Mouse (Mus musculus): ENCODE measurements at regions not wholly inside any gene's neighbourhood (a gene's known extent, or its start where the extent isn't known, plus 50 kb on each side); places are given as distances from the start of the nearest gene placed in this dataset.
A peak's percentile ranks its signal among the peaks of the same experiment; 100 is the strongest.
"Not testable (repeated sequence)": the region's sequence is repeated elsewhere in the genome, so short reads cannot be mapped to it uniquely, and the experiment has no call there.

DNA sequence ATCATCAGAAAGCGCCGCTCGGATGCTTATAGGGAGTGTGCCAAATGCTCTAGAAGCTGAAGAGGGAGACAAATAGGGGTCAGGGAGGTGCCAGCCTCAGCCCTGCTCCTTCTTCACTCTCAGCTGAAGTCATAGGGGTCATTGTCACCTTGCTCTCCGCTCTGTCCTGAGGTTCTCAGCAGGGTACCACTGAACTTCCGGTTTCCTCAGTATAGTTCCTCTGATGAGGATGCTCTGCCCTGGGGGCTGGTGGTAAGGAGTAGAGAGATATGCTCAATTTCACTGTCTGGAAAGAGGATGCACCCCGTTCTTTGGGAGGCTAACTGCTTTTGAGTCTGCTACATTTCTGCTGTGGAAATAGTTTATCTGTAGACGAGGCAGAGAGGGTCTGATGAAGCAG lies 211.4 kb downstream of the Zfp619 start:
- no peak overlapping the region for H3K4me3 ChIP-seq (ENCODE audit: insufficient read depth in 1 of 2, low read depth in 1 of 2, low read length in 2 of 2, poor library complexity in 1 of 2, severe bottlenecking in 1 of 2)
- no peaks in the 10 kb centered on the region for H3K9me3 ChIP-seq (ENCODE audit: control insufficient read depth, insufficient read depth, low read depth, low read length)
- in situ Hi-C loops (cut with MboI; ENCODE audit: low sequenced_read_pairs in 2 of 2, unreplicated experiment in 2 of 2) = no loop called here
- no peaks in the 10 kb centered on the region for H3K4me1 ChIP-seq (ENCODE audit: control insufficient read depth in 2 of 2, insufficient read depth in 2 of 2, low read length in 2 of 2, poor library complexity in 1 of 2)
- TF ChIP-seq HCFC1 (IDR thresholded peaks at IDR 0.05; ENCODE audit: borderline replicate concordance, insufficient read depth, low read length) (no peak), CHD2 (IDR thresholded peaks at IDR 0.05; ENCODE audit: low read depth, low read length) (no peak), ZNF384 (IDR thresholded peaks at IDR 0.05; ENCODE audit: low read depth, low read length) (no peak), MAFK (IDR thresholded peaks at IDR 0.05; ENCODE audit: insufficient read depth, low read depth, low read length) (no peak)
- H3K27ac ChIP-seq (ENCODE audit: insufficient read depth, low read depth, low read length, poor library complexity, severe bottlenecking) = no peak overlapping the region
- no peaks in the 10 kb centered on the region for H3K36me3 ChIP-seq (ENCODE audit: control insufficient read depth, insufficient read depth, low read length, poor library complexity, severe bottlenecking)
- DNase-seq (ENCODE audit: low read depth, low spot score) = no peak
- no peak overlapping the region for H3K9ac ChIP-seq (ENCODE audit: insufficient read depth, low read depth, low read length, poor library complexity, severe bottlenecking)

- no peak overlapping the region for H3K27ac ChIP-seq (ENCODE audit: insufficient read depth, low read depth, low read length, poor library complexity, severe bottlenecking)
- no peaks in the 10 kb centered on the region for H3K9me3 ChIP-seq (ENCODE audit: control insufficient read depth, insufficient read depth, low read depth, low read length)
- in situ Hi-C loops (cut with MboI; ENCODE audit: low sequenced_read_pairs in 2 of 2, unreplicated experiment in 2 of 2) = no loop called here
- DNase-seq (ENCODE audit: low read depth, low spot score) = no peak
- TF ChIP-seq HCFC1 (IDR thresholded peaks at IDR 0.05; ENCODE audit: borderline replicate concordance, insufficient read depth, low read length) (no peak), CHD2 (IDR thresholded peaks at IDR 0.05; ENCODE audit: low read depth, low read length) (no peak), ZNF384 (IDR thresholded peaks at IDR 0.05; ENCODE audit: low read depth, low read length) (no peak), ZC3H11A (IDR thresholded peaks at IDR 0.05; ENCODE audit: borderline replicate concordance, low read depth, low read length) (no peak), MAFK (IDR thresholded peaks at IDR 0.05; ENCODE audit: insufficient read depth, low read depth, low read length) (no peak)
- no peak overlapping the region for H3K9ac ChIP-seq (ENCODE audit: insufficient read depth, low read depth, low read length, poor library complexity, severe bottlenecking)
- no peaks in the 10 kb centered on the region for H3K36me3 ChIP-seq (ENCODE audit: control insufficient read depth, insufficient read depth, low read length, poor library complexity, severe bottlenecking)
- no peaks in the 10 kb centered on the region for H3K4me1 ChIP-seq (ENCODE audit: control insufficient read depth in 2 of 2, insufficient read depth in 2 of 2, low read length in 2 of 2, poor library complexity in 1 of 2)
- H3K4me3 ChIP-seq (ENCODE audit: insufficient read depth in 1 of 2, low read depth in 1 of 2, low read length in 2 of 2, poor library complexity in 1 of 2, severe bottlenecking in 1 of 2) = no peak overlapping the region
Measured at GRCm38 (mm10) chr7:39729723-39730122, 212.2 kb downstream of the Zfp619 start.

DNA sequence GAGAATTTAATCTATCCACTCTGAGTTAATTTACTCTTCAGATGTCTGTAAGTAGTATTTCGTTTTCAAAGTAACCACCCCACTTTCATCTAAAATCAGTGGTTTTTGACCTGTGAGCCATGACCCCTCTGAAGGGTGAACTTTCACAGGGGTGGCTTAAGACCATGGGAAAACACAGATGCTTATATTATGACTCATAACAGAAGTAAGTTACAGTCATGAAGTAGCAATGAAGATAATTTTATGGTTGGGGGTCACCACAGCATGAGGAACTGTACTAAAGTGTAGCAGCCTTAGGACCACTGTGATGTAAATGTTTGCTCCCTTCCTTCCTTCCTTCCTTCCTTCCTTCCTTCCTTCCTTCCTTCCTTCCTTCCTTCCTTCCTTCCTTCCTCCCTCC lies 215.2 kb downstream of the Zfp619 start:
- in situ Hi-C loops (cut with MboI; ENCODE audit: low sequenced_read_pairs in 2 of 2, unreplicated experiment in 2 of 2) = no loop called here
- no peak for TF ChIP-seq MAFK (IDR thresholded peaks at IDR 0.05; ENCODE audit: insufficient read depth, low read depth, low read length)
- TF ChIP-seq HCFC1 (IDR thresholded peaks at IDR 0.05; ENCODE audit: borderline replicate concordance, insufficient read depth, low read length) = no peak
- no peak for TF ChIP-seq CHD2 (IDR thresholded peaks at IDR 0.05; ENCODE audit: low read depth, low read length)
- no peaks in the 10 kb centered on the region for H3K9me3 ChIP-seq (ENCODE audit: control insufficient read depth, insufficient read depth, low read depth, low read length)

GRCm38 (mm10) chr7:39748395-39748794 lies 230.8 kb downstream of the Zfp619 start:
- TF ChIP-seq MAFK (IDR thresholded peaks at IDR 0.05; ENCODE audit: insufficient read depth, low read depth, low read length) = peak; percentile 97
- H3K36me3 ChIP-seq (ENCODE audit: control insufficient read depth, insufficient read depth, low read length, poor library complexity, severe bottlenecking); H3K9ac ChIP-seq (ENCODE audit: insufficient read depth, low read depth, low read length, poor library complexity, severe bottlenecking); H3K27ac ChIP-seq (ENCODE audit: insufficient read depth, low read depth, low read length, poor library complexity, severe bottlenecking); H3K4me3 ChIP-seq (ENCODE audit: insufficient read depth in 1 of 2, low read depth in 1 of 2, low read length in 2 of 2, poor library complexity in 1 of 2, severe bottlenecking in 1 of 2); DNase-seq (ENCODE audit: low read depth, low spot score); H3K4me1 ChIP-seq (ENCODE audit: control insufficient read depth in 2 of 2, insufficient read depth in 2 of 2, low read length in 2 of 2, poor library complexity in 1 of 2); in situ Hi-C loops (cut with MboI; ENCODE audit: low sequenced_read_pairs in 2 of 2, unreplicated experiment in 2 of 2); H3K9me3 ChIP-seq (ENCODE audit: control insufficient read depth, insufficient read depth, low read depth, low read length): not testable (repeated sequence)

More for the DNA sequence above, 215.2 kb downstream of the Zfp619 start:
- Histone ChIP-seq H3K36me3 (ENCODE audit: control insufficient read depth, insufficient read depth, low read length, poor library complexity, severe bottlenecking) (no peaks in the 10 kb centered on the region), H3K9ac (ENCODE audit: insufficient read depth, low read depth, low read length, poor library complexity, severe bottlenecking) (no peak overlapping the region), H3K4me3 (ENCODE audit: insufficient read depth in 1 of 2, low read depth in 1 of 2, low read length in 2 of 2, poor library complexity in 1 of 2, severe bottlenecking in 1 of 2) (no peak overlapping the region), H3K4me1 (ENCODE audit: control insufficient read depth in 2 of 2, insufficient read depth in 2 of 2, low read length in 2 of 2, poor library complexity in 1 of 2) (no peaks in the 10 kb centered on the region), H3K27ac (ENCODE audit: insufficient read depth, low read depth, low read length, poor library complexity, severe bottlenecking) (no peak overlapping the region)
- no peak for DNase-seq (ENCODE audit: low read depth, low spot score)

DNA sequence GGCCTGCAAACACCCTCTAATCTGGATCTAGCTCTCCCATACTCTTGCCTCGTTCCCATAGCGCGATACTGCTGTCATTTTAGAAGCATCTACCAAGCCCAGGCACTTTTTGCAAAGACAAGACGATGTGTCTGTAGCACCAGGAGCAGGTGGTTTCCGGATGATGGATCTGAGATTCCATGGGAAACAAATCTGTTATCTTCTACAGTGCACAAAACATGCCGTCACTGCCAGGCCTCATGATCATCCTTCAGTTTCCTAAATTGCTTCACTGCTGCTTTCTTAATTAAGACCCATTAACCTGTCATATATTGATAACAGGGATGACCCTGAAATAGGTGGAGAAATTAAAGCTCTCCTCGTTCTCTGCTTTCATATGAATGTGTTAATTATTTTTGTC lies 232.9 kb downstream of the Zfp619 start:
- no peak overlapping the region for H3K27ac ChIP-seq (ENCODE audit: insufficient read depth, low read depth, low read length, poor library complexity, severe bottlenecking)
- no peaks in the 10 kb centered on the region for H3K9me3 ChIP-seq (ENCODE audit: control insufficient read depth, insufficient read depth, low read depth, low read length)
- H3K4me3 ChIP-seq (ENCODE audit: insufficient read depth in 1 of 2, low read depth in 1 of 2, low read length in 2 of 2, poor library complexity in 1 of 2, severe bottlenecking in 1 of 2) = no peak overlapping the region
- H3K36me3 ChIP-seq (ENCODE audit: control insufficient read depth, insufficient read depth, low read length, poor library complexity, severe bottlenecking) = no peaks in the 10 kb centered on the region
- DNase-seq (ENCODE audit: low read depth, low spot score) = no peak
- TF ChIP-seq CHD2 (IDR thresholded peaks at IDR 0.05; ENCODE audit: low read depth, low read length) (no peak), MAFK (IDR thresholded peaks at IDR 0.05; ENCODE audit: insufficient read depth, low read depth, low read length) (no peak), ZNF384 (IDR thresholded peaks at IDR 0.05; ENCODE audit: low read depth, low read length) (no peak), HCFC1 (IDR thresholded peaks at IDR 0.05; ENCODE audit: borderline replicate concordance, insufficient read depth, low read length) (no peak), ZC3H11A (IDR thresholded peaks at IDR 0.05; ENCODE audit: borderline replicate concordance, low read depth, low read length) (no peak)
- in situ Hi-C loops (cut with MboI; ENCODE audit: low sequenced_read_pairs in 2 of 2, unreplicated experiment in 2 of 2) = no loop called here
- H3K9ac ChIP-seq (ENCODE audit: insufficient read depth, low read depth, low read length, poor library complexity, severe bottlenecking) = no peak overlapping the region
- no peaks in the 10 kb centered on the region for H3K4me1 ChIP-seq (ENCODE audit: control insufficient read depth in 2 of 2, insufficient read depth in 2 of 2, low read length in 2 of 2, poor library complexity in 1 of 2)
